Mouse (Mus musculus) kidney, embryonic 16.5 days (tissue): ENCODE results near the gene Tspan32. TPM values are rescaled to one million over a fixed set of nuclear protein-coding genes. Genes with fewer than 3 reads are reported as not detected.

Experiments used
- ATAC-seq: fragments of 200-750 bp; cut with Nextera tagmentation; 2 replicates; pipeline ENCODE4 v1.8.0; 2017; ENCODE audit warnings: moderate TSS enrichment; ENCODE audit not compliant: low FRiP score, low TSS enrichment
- H3K27ac ChIP-seq: fragments of 300-500 bp; sonication (generic); 2 replicates; pipeline ENCODE4 v1.5.1; 2014; ENCODE audit warnings: low read length
- H3K27me3 ChIP-seq: fragments of 300-500 bp; sonication (generic); 2 replicates; pipeline ENCODE4 v1.6.1; 2014; ENCODE audit warnings: low read length, control low read depth, mixed read lengths; ENCODE audit not compliant: insufficient read depth
- H3K36me3 ChIP-seq: fragments of 300-500 bp; sonication (generic); 2 replicates; pipeline ENCODE4 v1.6.1; 2014; ENCODE audit warnings: low read length, control low read depth, mixed read lengths; ENCODE audit not compliant: insufficient read depth
- H3K4me1 ChIP-seq: fragments of 300-500 bp; sonication (generic); 2 replicates; pipeline ENCODE4 v1.6.1; 2014; ENCODE audit warnings: low read length, control low read depth, mixed read lengths; ENCODE audit not compliant: insufficient read depth
- H3K4me2 ChIP-seq: fragments of 300-500 bp; sonication (generic); replicated peaks from 2 replicates; pipeline ENCODE4 v1.6.1; 2014; ENCODE audit warnings: low read depth, low read length
- H3K4me3 ChIP-seq: fragments of 300-500 bp; sonication (generic); 2 replicates; pipeline ENCODE4 v1.5.1; 2014; ENCODE audit warnings: mild to moderate bottlenecking, low read length
- H3K9ac ChIP-seq: fragments of 300-500 bp; sonication (generic); replicated peaks from 2 replicates; pipeline ENCODE4 v1.6.1; 2014; ENCODE audit warnings: low read length
- H3K9me3 ChIP-seq: fragments of 300-500 bp; sonication (generic); 2 replicates; pipeline ENCODE4 v1.6.1; 2016; ENCODE audit warnings: low read length, control low read depth
- WGBS: fragments of 180-500 bp; shearing (Covaris S2); extraction: QIAGEN DNeasy Blood & Tissue Kit; methylation state at CpG from one replicate; pipeline ENCODE4 v1.1.7; 2014; 5-methylcytosine and 5-hydroxymethylcytosine counted together
- polyA plus RNA-seq: library from polyadenylated mRNA; unstranded; fragments of >200 nt; fragmentation: Nextera tagmentation; extraction: Ambion mirVana; gene quantifications from 2 replicates; pipeline ENCODE4 v1.2.1, GENCODE M21; 2015

The Tspan32 gene
- polyA plus RNA-seq, 1 experiment from 2014 or later, result 1.5 TPM

DNA sequence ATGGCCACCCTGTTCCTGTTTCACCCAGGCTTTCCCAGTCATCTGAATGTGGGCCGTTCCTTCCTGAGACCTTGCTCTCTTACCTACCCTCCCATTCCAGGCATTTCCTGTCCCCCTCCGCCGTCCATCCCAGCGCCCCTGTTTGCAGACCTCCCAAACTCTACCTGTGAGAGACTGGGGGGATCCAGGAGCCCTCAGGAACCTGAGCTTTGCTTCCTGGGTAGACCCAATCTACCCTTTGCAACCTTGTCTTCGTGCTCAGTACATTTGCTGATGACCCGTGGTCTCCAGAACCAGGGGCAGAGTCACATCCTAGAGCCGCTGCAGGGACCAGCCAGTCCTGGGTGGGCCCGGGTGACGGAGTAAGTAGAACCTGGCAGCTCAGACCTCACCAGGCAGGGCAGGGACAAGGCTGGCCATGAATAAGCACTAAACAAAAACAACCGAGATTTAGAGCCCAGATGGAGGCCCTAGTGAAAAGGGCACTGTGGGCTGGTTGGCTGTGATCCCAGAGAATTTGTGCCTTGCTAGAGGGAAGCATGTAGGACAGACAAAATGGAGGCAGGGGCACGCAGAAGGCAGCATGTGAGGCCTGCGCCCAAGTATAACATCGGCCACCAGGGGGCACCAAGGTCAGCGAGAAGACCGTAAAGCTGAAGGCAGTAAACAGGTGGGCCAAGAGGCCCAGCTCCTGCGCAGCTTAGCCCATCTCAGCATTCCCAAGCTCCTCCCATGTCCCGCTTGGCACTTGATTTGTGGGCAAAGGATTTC lies 2.9 kb downstream of the Tspan32 start:
- H3K27me3 ChIP-seq, result no peaks in the 10 kb centered on the region
- H3K4me2 ChIP-seq, result peak overlapping the region; percentile 24; the same call in 1 of the 2 replicates
- H3K27ac ChIP-seq, result peak overlapping the region; percentile 96
- ATAC-seq, result peak; percentile 81
- 38% methylated on average over 17 of the region's 17 CpGs for WGBS
- peak overlapping the region; percentile 59 for H3K9ac ChIP-seq
- H3K4me1 ChIP-seq, result peaks cover 43% of the 10 kb centered on the region
- no peak overlapping the region for H3K4me3 ChIP-seq
- H3K36me3 ChIP-seq, result no peaks in the 10 kb centered on the region
- no peaks in the 10 kb centered on the region for H3K9me3 ChIP-seq

- Histone ChIP-seq H3K4me2 (peak overlapping the region; percentile 24), H3K27ac (peak overlapping the region; percentile 96), H3K9me3 (no peaks in the 10 kb centered on the region), H3K9ac (peak overlapping the region; percentile 59), H3K4me1 (peaks cover 43% of the 10 kb centered on the region), H3K4me3 (no peak overlapping the region), H3K36me3 (no peaks in the 10 kb centered on the region), H3K27me3 (no peaks in the 10 kb centered on the region)
- 41% methylated on average over 8 of the region's 8 CpGs for WGBS
- ATAC-seq, result peak; percentile 50
Measured at GRCm38 (mm10) chr7:143008370-143008926, 3.6 kb downstream of the Tspan32 start.

DNA sequence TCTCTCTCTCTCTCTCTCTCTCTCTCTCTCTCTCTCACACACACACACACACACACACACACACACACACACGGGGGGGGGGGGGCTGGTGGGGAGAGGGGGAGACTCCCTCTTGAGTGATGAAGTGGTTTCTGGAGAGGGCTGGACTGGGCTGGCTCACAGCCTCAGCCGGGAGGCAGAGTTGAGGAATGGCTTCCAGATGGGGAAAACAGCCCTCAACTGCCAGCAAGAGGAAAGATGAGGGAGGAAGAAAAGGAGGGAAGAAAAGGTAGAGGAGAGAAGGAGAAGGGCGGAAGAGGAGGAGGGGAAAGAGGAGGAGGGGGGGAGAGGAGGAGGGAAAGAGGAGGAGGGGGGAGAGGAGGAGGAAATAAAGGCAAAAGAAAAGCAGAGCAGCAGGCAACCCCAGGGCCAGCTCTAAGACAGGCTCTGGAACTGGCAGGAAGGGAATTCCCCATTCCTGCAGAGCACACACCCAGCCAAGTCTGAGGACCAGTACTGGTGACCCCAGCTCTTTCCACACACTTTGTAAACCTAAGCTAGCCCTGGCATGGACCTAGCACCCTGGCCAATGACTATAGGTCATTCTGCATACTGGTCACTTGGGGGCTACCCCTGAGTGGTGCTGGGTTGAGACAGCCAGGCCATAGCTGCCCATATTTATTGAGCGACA lies 4.3 kb downstream of the Tspan32 start:
- Histone ChIP-seq H3K27me3 (no peaks in the 10 kb centered on the region), H3K4me3 (no peak overlapping the region), H3K27ac (peak overlapping the region; percentile 96), H3K9me3 (no peaks in the 10 kb centered on the region), H3K4me2 (peak overlapping the region; percentile 24), H3K36me3 (no peaks in the 10 kb centered on the region), H3K9ac (peak overlapping the region; percentile 22; the same call in 1 of the 2 replicates), H3K4me1 (peaks cover 44% of the 10 kb centered on the region)
- WGBS, result 41% methylated on average over 3 of the region's 4 CpGs
- ATAC-seq, result peak; percentile 69

- H3K27me3 ChIP-seq, result no peaks in the 10 kb centered on the region
- no peaks in the 10 kb centered on the region for H3K36me3 ChIP-seq
- ATAC-seq, result no peak
- H3K9ac ChIP-seq, result 0 out of 2 replicates have a peak overlapping the region, but pooled peaks have one; percentile 22
- H3K4me2 ChIP-seq, result no peak overlapping the region
- no peaks in the 10 kb centered on the region for H3K9me3 ChIP-seq
- H3K27ac ChIP-seq, result peak overlapping the region; percentile 96
- peaks cover 46% of the 10 kb centered on the region for H3K4me1 ChIP-seq
- H3K4me3 ChIP-seq, result no peak overlapping the region
- 87% methylated on average over 4 of the region's 4 CpGs for WGBS
Measured at GRCm38 (mm10) chr7:143009996-143010395, 5.2 kb downstream of the Tspan32 start.

GRCm38 (mm10) chr7:143011226-143011625 lies 6.4 kb downstream of the Tspan32 start:
- Histone ChIP-seq H3K4me1 (peaks cover 51% of the 10 kb centered on the region), H3K4me2 (no peak overlapping the region), H3K36me3 (no peaks in the 10 kb centered on the region), H3K9ac (no peak overlapping the region), H3K4me3 (no peak overlapping the region), H3K27ac (no peak overlapping the region), H3K9me3 (no peaks in the 10 kb centered on the region), H3K27me3 (no peaks in the 10 kb centered on the region)
- 83% methylated on average over 1 of the region's 1 CpGs for WGBS
- no peak for ATAC-seq

DNA sequence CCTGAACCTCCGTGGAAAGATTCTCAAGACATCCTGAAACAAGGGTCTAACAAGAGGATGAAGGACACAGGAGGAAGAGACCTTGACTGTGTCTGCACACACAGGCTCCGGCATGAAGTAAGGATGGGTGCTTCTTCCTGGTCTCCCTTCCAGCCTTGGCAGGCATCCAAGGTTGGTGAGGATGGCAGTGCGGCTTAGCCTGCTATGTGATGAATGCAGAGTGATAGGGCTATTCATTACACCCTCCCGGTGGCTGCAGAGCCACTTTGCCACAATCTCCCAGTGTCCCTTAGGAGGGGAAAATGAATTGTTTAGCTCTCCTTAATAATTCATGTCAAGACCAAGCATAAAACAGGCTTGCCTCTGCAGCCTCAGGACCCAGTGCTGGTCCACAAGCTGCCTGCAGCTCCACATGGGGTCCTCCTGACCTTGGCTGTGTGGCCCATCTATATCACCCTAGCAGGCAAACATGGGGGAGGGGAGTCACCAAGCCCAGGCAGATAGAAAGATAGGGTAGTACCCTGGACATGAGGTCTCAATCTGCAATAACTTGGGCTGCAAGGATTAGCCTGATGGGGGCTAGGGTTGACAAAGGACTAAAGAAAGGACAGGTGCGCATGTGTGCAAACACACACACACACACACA lies 7.5 kb downstream of the Tspan32 start:
- Histone ChIP-seq H3K4me1 (peaks cover 58% of the 10 kb centered on the region), H3K4me2 (no peak overlapping the region), H3K4me3 (no peak overlapping the region), H3K27me3 (no peaks in the 10 kb centered on the region), H3K36me3 (no peaks in the 10 kb centered on the region), H3K27ac (no peak overlapping the region; the same call in 1 of the 2 replicates), H3K9me3 (no peaks in the 10 kb centered on the region), H3K9ac (no peak overlapping the region)
- ATAC-seq, result no peak
- 60% methylated on average over 5 of the region's 5 CpGs for whole genome bisulfite sequencing

- no peak overlapping the region for H3K9ac ChIP-seq
- WGBS, result 80% methylated on average over 8 of the region's 8 CpGs
- H3K4me3 ChIP-seq, result no peak overlapping the region
- ATAC-seq, result no peak
- H3K27me3 ChIP-seq, result no peaks in the 10 kb centered on the region
- H3K36me3 ChIP-seq, result no peaks in the 10 kb centered on the region
- H3K4me1 ChIP-seq, result peaks cover 46% of the 10 kb centered on the region
- no peaks in the 10 kb centered on the region for H3K9me3 ChIP-seq
- no peak overlapping the region for H3K27ac ChIP-seq
- H3K4me2 ChIP-seq, result no peak overlapping the region
Measured at GRCm38 (mm10) chr7:143013420-143014178, 8.8 kb downstream of the Tspan32 start.

GRCm38 (mm10) chr7:143014862-143015659 lies 10.2 kb downstream of the Tspan32 start:
- no peak for ATAC-seq
- Histone ChIP-seq H3K27me3 (no peaks in the 10 kb centered on the region), H3K9ac (no peak overlapping the region), H3K9me3 (no peaks in the 10 kb centered on the region), H3K4me1 (peaks cover 32% of the 10 kb centered on the region), H3K4me2 (no peak overlapping the region), H3K36me3 (no peaks in the 10 kb centered on the region), H3K4me3 (no peak overlapping the region), H3K27ac (peak overlapping the region; percentile 81)
- WGBS, result 81% methylated on average over 7 of the region's 7 CpGs
